Mouse (Mus musculus) G1E (cell line): ENCODE measurements at regions not wholly inside any gene's neighbourhood (a gene's known extent, or its start where the extent isn't known, plus 50 kb on each side); places are given as distances from the start of the nearest gene placed in this dataset.

Source experiments
- CTCF ChIP-seq: IDR thresholded peaks from 2 replicates; pipeline ENCODE4 v1.5.1; 2012; ENCODE audit warnings: low read depth, low read length, inconsistent platforms, mixed read lengths
- GATA1 ChIP-seq: IDR thresholded peaks from 2 replicates; pipeline ENCODE4 v1.6.1; 2012; ENCODE audit warnings: borderline replicate concordance, low read length, inconsistent platforms, mixed read lengths
- TAL1 ChIP-seq: conservative IDR thresholded peaks from 2 replicates; pipeline ENCODE4 v1.6.1; 2012; ENCODE audit warnings: low read depth, low read length, inconsistent platforms, mixed read lengths

- no peak for TF ChIP-seq CTCF
- TF ChIP-seq TAL1 = no peak
- no peak for TF ChIP-seq GATA1
Observed at GRCm38 (mm10) chr14:103984349-103984748, 140.1 kb upstream of the Ednrb start.
